ENCODE assay signal across 18 mouse cellular contexts in the genomic region with DNA sequence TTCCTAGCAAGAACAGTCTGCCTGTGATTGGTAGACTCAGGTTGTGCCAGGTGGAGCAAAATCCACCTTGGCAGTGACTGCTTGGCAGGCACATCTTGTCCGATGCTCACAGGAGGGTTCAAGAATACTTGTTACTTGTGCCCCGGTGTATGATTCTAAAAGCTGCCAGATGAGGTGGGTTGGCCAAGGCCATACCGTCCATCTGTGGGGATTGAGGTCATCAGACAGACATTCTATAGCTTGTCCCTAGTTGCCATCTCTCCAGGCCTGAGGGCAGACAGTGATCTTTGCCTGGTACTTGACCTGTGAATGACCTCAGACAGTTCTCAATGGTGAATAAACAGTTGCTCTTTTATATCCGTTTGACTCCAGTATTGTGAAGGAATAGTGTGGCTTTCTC.
A peak's percentile ranks its signal among the peaks of the same experiment; 100 is the strongest.
DNase-seq lines count a peak whose midpoint lies in the region; ATAC-seq and TF ChIP-seq lines count a peak whose summit lies in the region.
"Had no signal": no experiment of that assay in that cellular context is flagged by ENCODE, and none has a peak within 500 bp of the region (broad histone marks: within the 10 kb centered on the region; RNA-seq: fewer than 3 reads in every experiment).

No protein-coding gene starts in this region.

- peaks cover 84% of the 10 kb centered on the region for H3K4me1 ChIP-seq in cerebellum, adult 2 months (ENCODE audit: control insufficient read depth, insufficient read depth, low read length)
- peaks cover 79% of the 10 kb centered on the region for H3K4me1 ChIP-seq in hindbrain, embryonic 14.5 days (replicated peaks; ENCODE audit: control insufficient read depth, insufficient read depth, low read length)

- H3K36me3 ChIP-seq in hindbrain, embryonic 14.5 days (replicated peaks; ENCODE audit: control insufficient read depth, insufficient read depth): peaks cover 12% of the 10 kb centered on the region

- ATAC-seq in hindbrain, embryonic 14.5 days (ENCODE audit: low FRiP score): no peak
- ATAC-seq: forebrain, embryonic 15.5 days had no signal

- no peak for TF ChIP-seq CTCF in cerebellum, adult 2 months (IDR thresholded peaks at IDR 0.05; ENCODE audit: borderline replicate concordance, insufficient read depth, low read depth, low read length)
- TF ChIP-seq CTCF in layer of hippocampus, adult 2 months (conservative IDR thresholded peaks at IDR 0.05): no peak

- no peaks in the 10 kb centered on the region for H3K27me3 ChIP-seq in cerebellum, adult 2 months (ENCODE audit: control insufficient read depth, insufficient read depth, low read length)
- no peaks in the 10 kb centered on the region for H3K27me3 ChIP-seq in hindbrain, embryonic 14.5 days (ENCODE audit: control insufficient read depth, insufficient read depth, low read length)
- H3K27me3 ChIP-seq: forebrain, embryonic 15.5 days; liver, embryonic 15.5 days had no signal

- no peak overlapping the region for H3K4me2 ChIP-seq in hindbrain, embryonic 14.5 days (replicated peaks)
- H3K4me2 ChIP-seq: forebrain, embryonic 15.5 days; liver, embryonic 15.5 days had no signal

- no peaks in the 10 kb centered on the region for H3K9me3 ChIP-seq in hindbrain, embryonic 14.5 days (ENCODE audit: control insufficient read depth, low read length)
- H3K9me3 ChIP-seq: forebrain, embryonic 15.5 days; liver, embryonic 15.5 days had no signal

- no peak overlapping the region for H3K9ac ChIP-seq in hindbrain, embryonic 14.5 days
- H3K9ac ChIP-seq: forebrain, embryonic 15.5 days; liver, embryonic 15.5 days had no signal

- WGBS in cerebellum, adult 2 months: 6% methylated on average over 4 of the region's 4 CpGs
- WGBS in hindbrain, embryonic 14.5 days: 46% methylated on average over 4 of the region's 4 CpGs

- TF ChIP-seq POLR2A in cerebellum, adult 2 months (IDR thresholded peaks at IDR 0.05; ENCODE audit: borderline replicate concordance, insufficient read depth, low read length): no peak

- peak; percentile 57 to 69 for DNase-seq in cerebellum, adult 2 months
- DNase-seq in cerebellum, postnatal 4 days (ENCODE audit: low spot score in 2 of 2): no peak
- DNase-seq in layer of hippocampus, adult 2 months (ENCODE audit: low spot score in 2 of 2): no peak
- no peak for DNase-seq in layer of hippocampus, postnatal 36 days
- peak; percentile 73 for DNase-seq in cerebellum, adult 9-11 months
- DNase-seq in hindbrain, embryonic 14.5 days (ENCODE audit: low spot score): no peak
- DNase-seq in kidney, adult 11 months: no peak
- no peak for DNase-seq in urinary bladder, postnatal 4 days (ENCODE audit: low spot score in 2 of 2)
- DNase-seq: adrenal gland, postnatal 10 days; gastrocnemius, adult 2 months; heart, adult 11 months; kidney, adult 2 months; kidney, postnatal 25 days; layer of hippocampus, adult 9-11 months; right cerebral cortex, adult 18-20 months had no signal

- H3K27ac ChIP-seq in cerebellum, adult 2 months (ENCODE audit: insufficient read depth, low read length): peak overlapping the region; percentile 40
- 0 out of 2 replicates have a peak overlapping the region, but pooled peaks have one; percentile 29 for H3K27ac ChIP-seq in layer of hippocampus, adult 2 months
- H3K27ac ChIP-seq in hindbrain, embryonic 14.5 days: peak overlapping the region; percentile 53; the same call in 1 of the 2 replicates
- H3K27ac ChIP-seq: forebrain, embryonic 15.5 days; gastrocnemius, adult 2 months; liver, embryonic 15.5 days had no signal

- H3K4me3 ChIP-seq in cerebellum, adult 2 months (replicated peaks; ENCODE audit: insufficient read depth, low read depth, low read length): no peak overlapping the region
- H3K4me3 ChIP-seq in layer of hippocampus, adult 2 months: no peak overlapping the region
- no peak overlapping the region for H3K4me3 ChIP-seq in hindbrain, embryonic 14.5 days (replicated peaks; ENCODE audit: low read length)
- H3K4me3 ChIP-seq: erythroblast, embryonic 14.5 days; forebrain, embryonic 15.5 days; gastrocnemius, adult 2 months; liver, embryonic 15.5 days had no signal

Comparison
In these comparisons a context has a peak if more than half of its experiments do, and no peak if none do; other contexts are left out.
1. DNase-seq: peak in cerebellum, adult 2 months (2 of 2) and cerebellum, adult 9-11 months (single experiment); none in cerebellum, postnatal 4 days (0 of 2), layer of hippocampus, adult 2 months (0 of 2), layer of hippocampus, postnatal 36 days (0 of 2), hindbrain, embryonic 14.5 days (single experiment), kidney, adult 11 months (single experiment) and urinary bladder, postnatal 4 days (0 of 2).
2. Peak in every context shown above with its lines, with median percentiles within 50 percentile points of each other: H3K27ac ChIP-seq.